Mouse (Mus musculus) megakaryocyte, embryonic 14.5 days (primary cell): ENCODE results near the gene Nup37.

Source experiments
- FLI1 ChIP-seq: IDR thresholded peaks from 2 replicates; pipeline ENCODE4 v1.6.1; 2012; ENCODE audit warnings: low read length, inconsistent platforms, mixed read lengths
- GATA1 ChIP-seq: IDR thresholded peaks from 3 replicates; pipeline ENCODE4 v1.6.1; 2012; ENCODE audit warnings: mixed read lengths, low read length, inconsistent platforms, borderline replicate concordance

GRCm38 (mm10) chr10:88200541-88200940 is 53.7 kb downstream of the Nup37 start:
- no peak for TF ChIP-seq GATA1
- TF ChIP-seq FLI1, result no peak
